Mouse (Mus musculus): ENCODE results near the gene Golph3.
A peak's percentile ranks its signal among the peaks of the same experiment; 100 is the strongest.

GRCm38 (mm10) chr15:12313255-12313654, 8.0 kb upstream of the Golph3 start:
- TF ChIP-seq CTCF (IDR thresholded peaks at IDR 0.05; ENCODE audit: low read depth, low read length) (no peak), EP300 (IDR thresholded peaks at IDR 0.05; ENCODE audit: insufficient read depth, low read depth, low read length) (peak; percentile 87), POLR2A (IDR thresholded peaks at IDR 0.05; ENCODE audit: insufficient read depth, low read length) (no peak)

All from ES-Bruce4 (cell line).